Mouse (Mus musculus) kidney, adult 2 months (tissue): Measurements from ENCODE around the gene Tysnd1. TPM values are rescaled to one million over a fixed set of nuclear protein-coding genes. Genes with fewer than 3 reads are reported as not detected.
A peak's percentile ranks its signal among the peaks of the same experiment; 100 is the strongest.

Source experiments
- DNase-seq: peaks from one replicate; pipeline ENCODE4 v3.0.0; 2021
- H3K27ac ChIP-seq: fragments of 200-500 bp; 2 replicates; pipeline ENCODE4 v1.5.1; 2012; ENCODE audit warnings: low read depth, low read length, control low read depth, inconsistent platforms; ENCODE audit not compliant: insufficient read depth
- H3K27me3 ChIP-seq: fragments of 200-500 bp; replicated peaks from 2 replicates; pipeline ENCODE4 v1.6.1; 2012; ENCODE audit warnings: mild to moderate bottlenecking, moderate library complexity, low read length, inconsistent platforms; ENCODE audit not compliant: control insufficient read depth, insufficient read depth
- H3K36me3 ChIP-seq: fragments of 200-500 bp; 2 replicates; pipeline ENCODE4 v1.6.1; 2012; ENCODE audit warnings: mild to moderate bottlenecking, moderate library complexity, low read length, inconsistent platforms; ENCODE audit not compliant: control insufficient read depth, insufficient read depth
- H3K4me1 ChIP-seq: fragments of 200-500 bp; 2 replicates; pipeline ENCODE4 v1.6.1; 2011; ENCODE audit warnings: low read length; ENCODE audit not compliant: control insufficient read depth, insufficient read depth
- H3K4me3 ChIP-seq: fragments of 200-500 bp; 2 replicates; pipeline ENCODE4 v1.5.1; 2011; ENCODE audit warnings: mild to moderate bottlenecking, low read depth, low read length, control low read depth; ENCODE audit not compliant: insufficient read depth
- CTCF ChIP-seq: fragments of 200-500 bp; conservative IDR thresholded peaks from 2 replicates; pipeline ENCODE4 v1.5.1; 2011; ENCODE audit warnings: low read depth, mild to moderate bottlenecking, control low read depth, low read length, moderate library complexity, mixed read lengths; ENCODE audit not compliant: insufficient read depth, insufficient read length
- POLR2A ChIP-seq: fragments of 200-500 bp; IDR thresholded peaks from one replicate; pipeline ENCODE4 v1.6.1; 2011; ENCODE audit warnings: low read depth, low read length, control low read depth
- WGBS: fragments of 180-500 bp; shearing (Covaris S2); methylation state at CpG from one replicate; pipeline ENCODE4 v1.1.7; 2018; 5-methylcytosine and 5-hydroxymethylcytosine counted together
- polyA plus RNA-seq: library from polyadenylated mRNA; depleted of rRNA; stranded (reverse); fragments of >200 nt; gene quantifications from 2 replicates; pipeline ENCODE4 v1.2.3, GENCODE M21; 2012

Gene Tysnd1
- polyA plus RNA-seq, 1 experiment: 75.4 TPM

DNA sequence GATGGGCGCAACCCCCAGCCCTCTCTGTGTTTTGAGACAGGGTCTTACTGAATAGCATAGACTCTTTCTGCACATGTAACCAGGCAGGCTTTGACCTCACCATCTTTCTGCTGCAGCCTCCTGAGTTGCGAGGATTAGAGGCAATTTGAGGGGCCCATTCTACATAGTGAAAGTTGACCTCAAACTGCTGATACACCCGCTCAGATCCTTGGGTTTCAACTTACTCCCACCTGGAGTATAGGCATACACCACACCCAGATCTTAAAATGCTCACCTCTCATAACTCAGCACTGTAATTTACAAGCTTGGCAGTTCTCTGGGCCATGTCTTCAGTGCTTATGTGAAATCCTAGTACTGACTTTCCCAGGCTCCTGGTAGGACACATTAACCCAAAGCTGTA is 40.1 kb upstream of the Tysnd1 start:
- Histone ChIP-seq H3K36me3 (no peaks in the 10 kb centered on the region), H3K4me1 (no peaks in the 10 kb centered on the region; the same call in 1 of the 2 replicates), H3K27me3 (no peaks in the 10 kb centered on the region), H3K27ac (no peak overlapping the region), H3K4me3 (no peak overlapping the region)
- no peak for DNase-seq
- no peak for TF ChIP-seq POLR2A
- TF ChIP-seq CTCF: no peak
- WGBS: 88% methylated on average over 3 of the region's 3 CpGs

DNA sequence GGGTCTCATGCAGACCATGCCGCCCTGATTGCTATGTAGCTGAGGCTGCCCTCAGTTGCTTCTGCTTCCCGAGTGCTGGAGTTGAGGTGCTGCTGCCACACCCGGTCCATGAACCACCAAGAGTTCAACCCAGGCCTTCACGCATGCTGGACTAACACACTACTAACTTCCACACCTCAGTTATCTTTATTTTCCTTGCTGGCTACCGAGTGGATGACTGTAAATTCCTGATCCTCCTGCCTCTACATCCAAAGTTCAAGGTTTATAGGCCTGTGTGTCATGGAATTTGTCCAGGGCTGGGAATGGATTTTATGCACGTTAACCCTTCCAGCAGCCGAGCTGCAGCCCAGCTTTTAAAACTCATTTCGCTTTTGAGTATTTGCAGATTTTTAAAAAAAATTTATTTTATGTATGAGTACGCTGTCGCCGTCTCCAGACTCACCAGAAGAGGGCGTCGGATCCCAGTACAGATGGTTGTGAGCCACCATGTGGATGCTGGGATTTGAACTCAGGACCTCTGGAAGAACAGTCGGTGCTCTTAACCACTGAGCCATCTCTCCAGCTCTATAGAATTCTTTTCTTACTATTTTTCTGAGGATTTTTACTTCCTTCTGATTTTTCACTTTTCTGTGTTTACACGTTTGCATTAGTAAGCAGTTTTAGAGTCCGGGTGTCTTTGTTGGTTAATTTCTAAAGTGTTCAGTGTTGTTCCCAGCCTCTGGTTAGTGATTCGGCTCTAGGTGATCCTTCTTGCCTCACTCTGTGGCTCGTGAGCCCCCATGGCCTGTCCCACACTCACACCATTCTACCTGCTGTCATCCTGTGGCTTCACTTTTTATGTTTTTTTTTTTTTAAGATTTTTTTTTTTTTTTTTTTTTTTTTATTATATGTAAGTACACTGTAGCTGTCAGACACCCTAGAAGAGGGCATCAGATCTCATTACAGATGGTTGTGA is 38.1 kb upstream of the Tysnd1 start:
- no peaks in the 10 kb centered on the region for H3K36me3 ChIP-seq
- no peaks in the 10 kb centered on the region for H3K27me3 ChIP-seq
- H3K4me3 ChIP-seq: no peak overlapping the region
- DNase-seq: peak; percentile 70
- TF ChIP-seq POLR2A (no peak), CTCF (no peak)
- H3K4me1 ChIP-seq: no peaks in the 10 kb centered on the region; the same call in 1 of the 2 replicates
- 68% methylated on average over 18 of the region's 18 CpGs for WGBS
- H3K27ac ChIP-seq: no peak overlapping the region

GRCm38 (mm10) chr10:61657985-61658384 is 37.3 kb upstream of the Tysnd1 start:
- Histone ChIP-seq H3K4me3 (no peak overlapping the region), H3K27ac (no peak overlapping the region), H3K36me3 (no peaks in the 10 kb centered on the region), H3K4me1 (no peaks in the 10 kb centered on the region; the same call in 1 of the 2 replicates), H3K27me3 (no peaks in the 10 kb centered on the region)
- no peak for DNase-seq
- 21% methylated on average over 4 of the region's 4 CpGs for WGBS
- TF ChIP-seq CTCF: 0 out of 2 replicates have a peak, but pooled peaks have one; percentile 5
- TF ChIP-seq POLR2A: no peak

GRCm38 (mm10) chr10:61661887-61662286 is 33.4 kb upstream of the Tysnd1 start:
- Histone ChIP-seq H3K27ac (no peak overlapping the region), H3K4me3 (no peak overlapping the region), H3K36me3 (no peaks in the 10 kb centered on the region), H3K4me1 (no peaks in the 10 kb centered on the region; the same call in 1 of the 2 replicates), H3K27me3 (no peaks in the 10 kb centered on the region)
- DNase-seq: no peak
- TF ChIP-seq POLR2A (no peak), CTCF (no peak)
- WGBS: 72% methylated on average over 8 of the region's 8 CpGs

DNA sequence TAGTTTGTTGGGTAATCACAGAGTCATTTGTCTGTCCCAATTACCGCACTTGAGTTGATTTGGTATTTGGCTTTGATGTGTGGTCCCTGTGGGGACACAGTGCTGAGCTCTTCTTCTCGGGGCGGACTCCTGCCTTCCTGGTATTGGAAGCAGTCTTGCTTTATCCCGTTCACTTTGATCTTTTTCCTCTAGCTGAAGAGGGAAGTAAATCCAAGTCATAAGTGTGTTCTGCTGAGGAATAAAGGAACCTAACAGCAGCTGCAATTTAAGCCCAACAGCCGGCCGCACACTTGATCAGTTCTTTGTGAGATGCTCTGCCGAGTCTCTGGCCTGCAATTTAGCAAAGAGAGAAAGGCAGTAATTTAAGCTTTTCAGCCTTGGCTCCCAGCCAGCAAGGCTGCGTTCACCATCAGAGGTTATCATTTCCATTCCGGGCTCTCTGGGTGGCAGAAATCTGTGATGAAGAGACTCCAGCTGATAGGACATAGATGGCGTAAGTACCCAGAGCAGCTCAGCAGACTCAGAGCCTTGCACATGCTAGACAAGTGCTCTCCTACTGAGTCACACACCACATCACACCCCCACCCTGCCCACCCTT is 32.8 kb upstream of the Tysnd1 start:
- H3K4me3 ChIP-seq: no peak overlapping the region
- no peak overlapping the region for H3K27ac ChIP-seq
- no peaks in the 10 kb centered on the region for H3K27me3 ChIP-seq
- TF ChIP-seq CTCF (no peak), POLR2A (no peak)
- H3K36me3 ChIP-seq: no peaks in the 10 kb centered on the region
- WGBS: 71% methylated on average over 10 of the region's 10 CpGs
- no peaks in the 10 kb centered on the region; the same call in 1 of the 2 replicates for H3K4me1 ChIP-seq
- DNase-seq: no peak

DNA sequence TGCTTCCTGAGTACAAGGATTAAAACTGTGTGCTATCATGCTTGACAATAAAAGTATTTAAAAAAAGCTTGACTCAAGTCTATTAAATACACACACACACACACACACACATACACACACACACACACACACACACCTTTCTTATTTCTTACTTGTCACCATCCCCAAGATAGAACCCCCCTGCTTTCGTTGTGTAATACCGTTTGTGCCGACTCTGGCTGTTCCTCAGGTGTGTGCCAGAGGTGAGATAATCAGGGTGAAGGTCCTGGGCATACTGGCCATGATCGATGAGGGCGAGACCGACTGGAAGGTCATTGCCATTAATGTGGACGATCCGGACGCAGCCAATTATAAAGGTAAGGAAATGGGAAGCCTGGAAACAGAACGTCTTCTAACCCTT is 30.2 kb upstream of the Tysnd1 start:
- TF ChIP-seq CTCF: no peak
- TF ChIP-seq POLR2A: no peak
- H3K27me3 ChIP-seq: no peaks in the 10 kb centered on the region
- no peak overlapping the region for H3K27ac ChIP-seq
- no peak for DNase-seq
- H3K4me3 ChIP-seq: no peak overlapping the region
- WGBS: 92% methylated on average over 10 of the region's 10 CpGs
- no peaks in the 10 kb centered on the region for H3K4me1 ChIP-seq
- no peaks in the 10 kb centered on the region for H3K36me3 ChIP-seq

- H3K27ac ChIP-seq: no peak overlapping the region
- no peaks in the 10 kb centered on the region for H3K4me1 ChIP-seq
- no peak for DNase-seq
- H3K36me3 ChIP-seq: no peaks in the 10 kb centered on the region
- H3K4me3 ChIP-seq: no peak overlapping the region
- no peaks in the 10 kb centered on the region for H3K27me3 ChIP-seq
- no peak for TF ChIP-seq CTCF
- no peak for TF ChIP-seq POLR2A
- WGBS: 89% methylated on average over 3 of the region's 3 CpGs
Measured at GRCm38 (mm10) chr10:61665651-61666050, 29.7 kb upstream of the Tysnd1 start.
